Mouse (Mus musculus): ENCODE data around the gene Rbm6. TPM values are rescaled to one million over a fixed set of nuclear protein-coding genes. Genes with fewer than 3 reads are reported as not detected.

Gene Rbm6
- total and polyA plus RNA-seq, 2 experiments, result 9.9 to 34.4 TPM

DNA sequence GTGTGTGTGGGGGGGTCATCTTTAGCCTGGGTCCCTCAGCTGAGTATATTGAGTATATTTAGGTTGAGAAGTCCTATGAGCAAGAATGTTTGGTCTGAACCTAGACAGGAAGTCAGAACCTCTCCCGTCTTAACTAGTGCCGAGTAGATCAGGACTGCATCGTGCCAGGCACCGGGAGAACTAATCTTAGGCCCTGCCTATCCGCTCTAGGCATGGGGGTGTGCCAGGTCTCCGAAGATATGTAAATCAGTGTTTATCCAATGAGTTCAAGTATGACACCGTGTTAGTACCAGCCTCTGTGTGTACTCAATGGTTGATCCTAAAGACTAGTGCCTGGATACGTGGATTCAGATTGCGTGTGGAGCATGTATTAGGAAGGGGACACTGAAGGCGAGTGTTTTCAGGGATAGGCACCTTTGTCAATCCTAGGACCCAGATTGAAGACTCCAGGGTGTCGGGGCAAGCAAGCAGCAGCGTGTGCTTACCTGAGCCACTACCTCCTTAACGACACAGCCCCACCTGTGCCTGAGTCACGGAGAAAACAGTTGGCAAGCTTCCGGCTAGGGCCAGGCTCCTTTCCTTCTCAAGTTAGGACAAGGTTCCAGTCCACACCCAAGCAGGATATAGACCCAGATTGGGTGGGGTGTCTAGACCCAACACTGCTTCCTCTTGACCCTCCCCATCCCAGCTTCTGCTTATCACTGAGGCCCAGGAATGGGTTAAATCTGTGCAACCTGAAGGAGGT, 37.2 kb upstream of the Rbm6 start:
- H3K36me3 ChIP-seq (ENCODE audit: control insufficient read depth, insufficient read depth, low read length), result no peaks in the 10 kb centered on the region
- no peak overlapping the region for H3K9ac ChIP-seq (ENCODE audit: low read depth, low read length)
- no peak overlapping the region for H3K4me3 ChIP-seq (ENCODE audit: insufficient read depth, low read depth, low read length)
- DNase-seq (ENCODE audit: extremely low read depth, low read depth, low spot score), result no peak
- H3K4me1 ChIP-seq (ENCODE audit: control insufficient read depth, insufficient read depth, low read length), result peaks cover 4% of the 10 kb centered on the region; the same call in 1 of the 2 replicates
- no peaks in the 10 kb centered on the region for H3K27me3 ChIP-seq (ENCODE audit: control insufficient read depth, insufficient read depth, low read length)
- TF ChIP-seq POLR2A (IDR thresholded peaks at IDR 0.05; ENCODE audit: extremely low read depth, insufficient read depth, low read length) (no peak), CTCF (IDR thresholded peaks at IDR 0.05; ENCODE audit: low read depth, low read length) (no peak)
- H3K79me2 ChIP-seq (ENCODE audit: control insufficient read depth, insufficient read depth, low read length), result no peaks in the 10 kb centered on the region
- WGBS, result 78% methylated on average over 15 of the region's 15 CpGs
- H3K27ac ChIP-seq (replicated peaks; ENCODE audit: insufficient read depth, low read depth, low read length), result no peak overlapping the region

DNA sequence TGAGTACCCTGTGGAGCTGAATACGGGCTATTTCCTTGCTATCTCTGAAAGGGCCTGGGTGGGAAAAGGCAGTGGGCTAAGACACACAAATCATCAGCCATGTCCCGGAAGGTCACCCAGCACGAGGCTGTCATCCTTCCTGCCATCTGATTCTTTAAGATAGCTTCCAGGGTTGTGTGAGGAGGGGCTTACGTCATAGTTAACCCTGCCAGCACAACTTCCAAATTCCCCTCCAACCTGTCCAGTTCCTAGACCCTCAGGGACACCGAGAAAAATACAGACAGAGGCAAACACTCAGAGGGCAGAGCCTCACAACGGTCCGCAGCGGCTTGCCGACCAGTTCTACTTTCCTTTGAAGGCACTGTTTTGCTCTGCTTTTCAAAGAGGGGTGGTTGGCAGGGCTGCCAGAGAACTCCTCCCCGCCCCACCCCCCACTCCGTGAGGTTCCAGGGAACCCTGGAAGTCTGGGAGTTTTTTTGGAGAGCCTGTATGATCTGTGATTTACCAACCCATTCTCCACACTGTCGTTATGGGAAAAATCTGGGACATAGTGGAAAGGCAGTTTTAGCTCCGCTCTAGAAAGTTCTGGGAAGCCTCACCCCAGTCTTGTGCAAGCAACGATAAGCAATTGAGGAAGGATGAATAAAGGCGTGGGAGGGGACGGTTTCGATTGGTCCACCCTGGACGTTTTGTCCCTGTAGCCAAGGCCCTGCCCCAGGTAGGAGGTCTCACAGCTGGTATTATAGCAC, 35.5 kb upstream of the Rbm6 start:
- Histone ChIP-seq H3K27ac (replicated peaks; ENCODE audit: insufficient read depth, low read depth, low read length) (no peak overlapping the region), H3K9ac (ENCODE audit: low read depth, low read length) (no peak overlapping the region), H3K79me2 (ENCODE audit: control insufficient read depth, insufficient read depth, low read length) (no peaks in the 10 kb centered on the region), H3K36me3 (ENCODE audit: control insufficient read depth, insufficient read depth, low read length) (no peaks in the 10 kb centered on the region), H3K4me3 (ENCODE audit: insufficient read depth, low read depth, low read length) (no peak overlapping the region), H3K27me3 (ENCODE audit: control insufficient read depth, insufficient read depth, low read length) (no peaks in the 10 kb centered on the region), H3K4me1 (ENCODE audit: control insufficient read depth, insufficient read depth, low read length) (peaks cover 4% of the 10 kb centered on the region; the same call in 1 of the 2 replicates)
- WGBS, result 40% methylated on average over 18 of the region's 18 CpGs
- no peak for TF ChIP-seq CTCF (IDR thresholded peaks at IDR 0.05; ENCODE audit: low read depth, low read length)
- TF ChIP-seq POLR2A (IDR thresholded peaks at IDR 0.05; ENCODE audit: extremely low read depth, insufficient read depth, low read length), result no peak
- no peak for DNase-seq (ENCODE audit: extremely low read depth, low read depth, low spot score)

DNA sequence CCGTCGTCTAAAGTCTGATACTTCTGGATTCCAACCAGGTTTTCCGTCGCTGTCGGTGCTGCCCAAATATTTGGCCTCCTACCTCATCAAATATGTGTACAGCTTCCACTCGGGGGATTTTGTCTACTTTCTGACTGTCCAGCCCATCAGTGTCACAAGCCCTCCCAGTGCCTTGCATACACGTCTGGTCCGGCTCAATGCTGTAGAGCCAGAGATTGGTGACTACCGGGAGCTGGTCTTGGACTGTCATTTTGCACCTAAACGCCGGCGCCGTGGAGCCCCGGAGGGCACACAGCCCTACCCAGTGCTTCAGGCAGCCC, 34.7 kb upstream of the Rbm6 start:
- Histone ChIP-seq H3K27ac (replicated peaks; ENCODE audit: insufficient read depth, low read depth, low read length) (no peak overlapping the region), H3K36me3 (ENCODE audit: control insufficient read depth, insufficient read depth, low read length) (no peaks in the 10 kb centered on the region), H3K79me2 (ENCODE audit: control insufficient read depth, insufficient read depth, low read length) (no peaks in the 10 kb centered on the region), H3K9ac (ENCODE audit: low read depth, low read length) (no peak overlapping the region), H3K4me1 (ENCODE audit: control insufficient read depth, insufficient read depth, low read length) (peaks cover 4% of the 10 kb centered on the region; the same call in 1 of the 2 replicates), H3K27me3 (ENCODE audit: control insufficient read depth, insufficient read depth, low read length) (no peaks in the 10 kb centered on the region), H3K4me3 (ENCODE audit: insufficient read depth, low read depth, low read length) (no peak overlapping the region)
- no peak for DNase-seq (ENCODE audit: extremely low read depth, low read depth, low spot score)
- 33% methylated on average over 14 of the region's 14 CpGs for WGBS
- TF ChIP-seq CTCF (IDR thresholded peaks at IDR 0.05; ENCODE audit: low read depth, low read length) (no peak), POLR2A (IDR thresholded peaks at IDR 0.05; ENCODE audit: extremely low read depth, insufficient read depth, low read length) (no peak)

DNA sequence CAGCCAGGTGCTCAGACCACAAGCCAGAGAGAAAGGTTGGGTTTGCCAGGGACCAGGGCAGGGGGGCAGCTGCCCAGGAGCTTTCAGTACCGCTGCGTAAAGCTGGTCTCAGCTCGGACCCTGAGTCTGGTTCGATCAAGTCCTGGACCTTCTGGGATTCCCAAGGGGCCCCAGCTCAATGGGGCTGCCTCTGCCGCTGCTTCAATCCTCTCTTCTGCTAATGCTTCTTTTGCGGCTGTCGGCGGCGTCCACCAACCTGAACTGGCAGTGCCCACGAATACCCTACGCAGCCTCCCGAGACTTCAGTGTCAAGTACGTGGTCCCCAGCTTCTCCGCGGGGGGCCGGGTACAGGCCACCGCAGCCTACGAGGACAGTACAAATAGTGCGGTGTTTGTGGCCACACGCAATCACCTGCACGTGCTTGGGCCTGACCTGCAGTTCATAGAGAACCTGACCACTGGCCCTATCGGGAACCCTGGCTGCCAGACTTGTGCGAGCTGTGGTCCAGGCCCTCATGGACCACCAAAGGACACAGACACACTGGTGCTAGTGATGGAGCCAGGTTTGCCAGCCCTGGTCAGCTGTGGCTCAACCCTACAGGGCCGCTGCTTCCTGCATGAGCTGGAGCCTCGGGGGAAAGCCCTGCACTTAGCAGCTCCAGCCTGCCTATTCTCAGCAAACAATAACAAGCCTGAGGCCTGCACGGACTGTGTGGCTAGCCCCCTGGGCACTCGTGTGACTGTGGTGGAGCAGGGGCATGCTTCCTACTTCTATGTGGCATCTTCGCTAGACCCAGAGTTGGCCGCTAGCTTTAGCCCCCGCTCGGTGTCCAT, 34.1 kb upstream of the Rbm6 start:
- H3K27ac ChIP-seq (replicated peaks; ENCODE audit: insufficient read depth, low read depth, low read length), result no peak overlapping the region
- H3K36me3 ChIP-seq (ENCODE audit: control insufficient read depth, insufficient read depth, low read length), result no peaks in the 10 kb centered on the region
- H3K27me3 ChIP-seq (ENCODE audit: control insufficient read depth, insufficient read depth, low read length), result no peaks in the 10 kb centered on the region
- H3K79me2 ChIP-seq (ENCODE audit: control insufficient read depth, insufficient read depth, low read length), result no peaks in the 10 kb centered on the region
- WGBS, result 24% methylated on average over 31 of the region's 31 CpGs
- TF ChIP-seq POLR2A (IDR thresholded peaks at IDR 0.05; ENCODE audit: extremely low read depth, insufficient read depth, low read length) (no peak), CTCF (IDR thresholded peaks at IDR 0.05; ENCODE audit: low read depth, low read length) (no peak)
- peaks cover 4% of the 10 kb centered on the region; the same call in 1 of the 2 replicates for H3K4me1 ChIP-seq (ENCODE audit: control insufficient read depth, insufficient read depth, low read length)
- peak overlapping the region; percentile 35 for H3K9ac ChIP-seq (ENCODE audit: low read depth, low read length)
- no peak for DNase-seq (ENCODE audit: extremely low read depth, low read depth, low spot score)
- H3K4me3 ChIP-seq (ENCODE audit: insufficient read depth, low read depth, low read length), result peak overlapping the region; percentile 58

DNA sequence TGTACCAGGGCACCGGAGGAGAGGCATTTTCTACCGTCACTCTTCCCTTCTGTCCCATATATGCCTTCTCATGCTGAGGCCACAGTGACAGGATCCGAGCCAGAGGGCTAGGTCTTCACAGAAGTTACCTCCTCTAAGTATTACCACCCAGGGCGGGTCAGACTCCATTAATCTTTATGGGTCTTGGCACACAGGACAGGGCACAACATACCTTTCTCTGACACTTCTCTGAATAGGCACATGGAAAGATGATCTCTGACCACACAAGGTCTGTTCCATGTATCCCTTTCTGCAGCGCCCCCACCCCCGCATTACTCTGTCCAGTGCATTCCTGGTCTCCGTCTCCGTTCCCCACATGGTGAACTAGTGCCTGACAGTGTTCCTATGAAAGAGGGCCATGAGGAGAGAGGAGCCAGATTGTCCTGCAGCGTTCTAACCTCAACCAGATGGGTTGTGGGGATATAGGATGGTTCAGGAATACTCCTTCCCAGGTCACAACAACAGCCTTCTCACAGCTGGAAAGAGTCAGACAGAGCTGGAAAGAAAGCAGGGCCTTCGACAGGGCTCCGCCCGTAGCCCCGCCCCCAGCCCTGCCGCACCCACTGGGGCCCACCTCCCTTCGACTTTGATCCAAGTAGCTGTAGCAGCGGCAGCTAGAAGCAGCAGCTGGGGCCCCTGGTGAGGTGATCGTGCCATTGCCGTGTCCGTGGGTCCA, 33.4 kb upstream of the Rbm6 start, which contains the start of gene Mst1r:
Mst1r (plus strand) TSS at position 622 of the 715 bp plus-strand sequence.
- Histone ChIP-seq H3K79me2 (ENCODE audit: control insufficient read depth, insufficient read depth, low read length) (no peaks in the 10 kb centered on the region), H3K27ac (replicated peaks; ENCODE audit: insufficient read depth, low read depth, low read length) (no peak within 1 kb of the TSS), H3K4me1 (ENCODE audit: control insufficient read depth, insufficient read depth, low read length) (peaks cover 4% of the 10 kb centered on the region; the same call in 1 of the 2 replicates), H3K4me3 (ENCODE audit: insufficient read depth, low read depth, low read length) (peak within 1 kb of the TSS; percentile 58), H3K9ac (ENCODE audit: low read depth, low read length) (peak within 1 kb of the TSS; percentile 35), H3K36me3 (ENCODE audit: control insufficient read depth, insufficient read depth, low read length) (0 out of 2 replicates have a peak, but pooled peaks cover 2% of the 10 kb centered on the region), H3K27me3 (ENCODE audit: control insufficient read depth, insufficient read depth, low read length) (no peaks in the 10 kb centered on the region)
- 26% methylated on average over 19 of the region's 19 CpGs for whole genome bisulfite sequencing
- TF ChIP-seq POLR2A (IDR thresholded peaks at IDR 0.05; ENCODE audit: extremely low read depth, insufficient read depth, low read length), result no peak
- TF ChIP-seq CTCF (IDR thresholded peaks at IDR 0.05; ENCODE audit: low read depth, low read length), result no peak
- DNase-seq (ENCODE audit: extremely low read depth, low read depth, low spot score), result peak; percentile 56
